Mouse (Mus musculus) hindbrain, embryonic 11.5 days (tissue): ENCODE results near the gene Btg1-ps2. TPM values are rescaled to one million over a fixed set of nuclear protein-coding genes. Genes with fewer than 3 reads are reported as not detected.

ENCODE experiments used
- polyA plus RNA-seq: library from polyadenylated mRNA; unstranded; fragments of >200 nt; fragmentation: Nextera tagmentation; extraction: Ambion mirVana; gene quantifications from 2 replicates; pipeline ENCODE4 v1.2.1, GENCODE M21; 2014

The Btg1-ps2 gene
- polyA plus RNA-seq, 1 experiment from 2014 or later: not detected

Other genes with a start within 250 kb of the Btg1-ps2 start
- gene Rhox5, start 238.3 kb downstream of the Btg1-ps2 start, polyA plus RNA-seq: 0.82 and 1.4 TPM in 2 replicates
- gene Rhox6, start 216.2 kb downstream of the Btg1-ps2 start, polyA plus RNA-seq: not detected in 2 replicates
- gene Rhox7a, start 211.4 kb downstream of the Btg1-ps2 start, polyA plus RNA-seq: not detected in 2 replicates
- gene Rhox8, start 164.2 kb downstream of the Btg1-ps2 start, polyA plus RNA-seq: not detected in 2 replicates
- not detected in 2 replicates for gene Rhox7b, start 145.9 kb downstream of the Btg1-ps2 start, polyA plus RNA-seq
- not detected in 2 replicates for gene Rhox9, start 141.3 kb downstream of the Btg1-ps2 start, polyA plus RNA-seq
- gene Btg1-ps1, start 24.3 kb downstream of the Btg1-ps2 start, polyA plus RNA-seq: not detected in 2 replicates
- not detected in 2 replicates for gene Rhox10, start 23.4 kb upstream of the Btg1-ps2 start, polyA plus RNA-seq
- gene Rhox11, start 42.0 kb upstream of the Btg1-ps2 start, polyA plus RNA-seq: not detected in 2 replicates
- gene Rhox12, start 67.8 kb upstream of the Btg1-ps2 start, polyA plus RNA-seq: not detected in 2 replicates
- gene Rhox13, start 78.1 kb upstream of the Btg1-ps2 start, polyA plus RNA-seq: not detected in 2 replicates
- 9.9 and 15.8 TPM in 2 replicates for gene Zbtb33, start 146.7 kb upstream of the Btg1-ps2 start, polyA plus RNA-seq
- 19.7 and 20.6 TPM in 2 replicates for gene Tmem255a, start 209.3 kb upstream of the Btg1-ps2 start, polyA plus RNA-seq